Mouse (Mus musculus) CH12.LX (cell line): ENCODE measurements around the gene Parp12.

ENCODE experiments used
- CTCF ChIP-seq, 2 experiments: IDR thresholded peaks in 1 of 2; conservative IDR thresholded peaks in 1 of 2; 2 replicates each; pipeline ENCODE4 v1.5.1; 2011 to 2012; ENCODE audit warnings: low read depth in 2 of 2, low read length in 2 of 2, improper control_type of control experiment in 1 of 2, inconsistent platforms in 1 of 2, mild to moderate bottlenecking in 1 of 2, moderate library complexity in 1 of 2
- E2F4 ChIP-seq: IDR thresholded peaks from 2 replicates; pipeline ENCODE4 v1.6.1; 2011; ENCODE audit warnings: low read depth, low read length, improper control_type of control experiment; ENCODE audit not compliant: insufficient replicate concordance
- MAX ChIP-seq: IDR thresholded peaks from 2 replicates; pipeline ENCODE4 v1.6.1; 2011; ENCODE audit warnings: low read length, improper control_type of control experiment
- MEF2A ChIP-seq: IDR thresholded peaks from 2 replicates; pipeline ENCODE4 v1.6.1; 2014; ENCODE audit warnings: low read depth, mild to moderate bottlenecking, inconsistent platforms, low read length, improper control_type of control experiment, borderline replicate concordance
- MXI1 ChIP-seq: IDR thresholded peaks from 2 replicates; pipeline ENCODE4 v1.6.1; 2011; ENCODE audit warnings: mild to moderate bottlenecking, low read depth, low read length, improper control_type of control experiment
- POLR2A ChIP-seq: IDR thresholded peaks from 2 replicates; pipeline ENCODE4 v1.6.1; 2011; ENCODE audit warnings: low read depth, mild to moderate bottlenecking, improper control_type of control experiment, low read length
- RCOR1 ChIP-seq: conservative IDR thresholded peaks from 2 replicates; pipeline ENCODE4 v1.6.1; 2012; ENCODE audit warnings: low read depth, mild to moderate bottlenecking, inconsistent platforms, low read length, improper control_type of control experiment
- SMC3 ChIP-seq: IDR thresholded peaks from 2 replicates; pipeline ENCODE4 v1.6.1; 2011; ENCODE audit warnings: low read depth, low read length, improper control_type of control experiment
- USF2 ChIP-seq: conservative IDR thresholded peaks from 2 replicates; pipeline ENCODE4 v1.6.1; 2011; ENCODE audit warnings: low read depth, low read length, improper control_type of control experiment

- TF ChIP-seq MAX (no peak), RCOR1 (no peak), CTCF (conservative IDR thresholded peaks at IDR 0.05 in 1 of 2, IDR thresholded peaks at IDR 0.05 in 1 of 2; ENCODE audit: low read depth in 2 of 2, low read length in 2 of 2) (no peak), E2F4 (no peak), USF2 (no peak), MXI1 (no peak), MEF2A (no peak), SMC3 (no peak), POLR2A (no peak)
These were observed 66.2 kb downstream of the Parp12 start for GRCm38 (mm10) chr6:39051799-39052556.
